Mouse (Mus musculus) kidney, embryonic 15.5 days (tissue): ENCODE measurements at regions not wholly inside any gene's neighbourhood (a gene's known extent, or its start where the extent isn't known, plus 50 kb on each side); places are given as distances from the start of the nearest gene placed in this dataset.
A peak's percentile ranks its signal among the peaks of the same experiment; 100 is the strongest.

Experiments
- ATAC-seq: fragments of 200-750 bp; cut with Nextera tagmentation; replicated peaks from 2 replicates; pipeline ENCODE4 v1.8.0; 2017; ENCODE audit warnings: moderate TSS enrichment; ENCODE audit not compliant: low FRiP score
- H3K27ac ChIP-seq: fragments of 300-500 bp; sonication (generic); 2 replicates; pipeline ENCODE4 v1.5.1; 2015; ENCODE audit warnings: mild to moderate bottlenecking, inconsistent platforms
- H3K27me3 ChIP-seq: fragments of 300-500 bp; sonication (generic); 2 replicates; pipeline ENCODE4 v1.6.1; 2015; ENCODE audit warnings: inconsistent platforms
- H3K36me3 ChIP-seq: fragments of 300-500 bp; sonication (generic); 2 replicates; pipeline ENCODE4 v1.6.1; 2015; ENCODE audit warnings: inconsistent platforms
- H3K4me1 ChIP-seq: fragments of 300-500 bp; sonication (generic); 2 replicates; pipeline ENCODE4 v1.6.1; 2015; ENCODE audit warnings: inconsistent platforms
- H3K4me2 ChIP-seq: fragments of 300-500 bp; sonication (generic); 2 replicates; pipeline ENCODE4 v1.6.1; 2015; ENCODE audit warnings: moderate library complexity, mild to moderate bottlenecking, inconsistent platforms
- H3K4me3 ChIP-seq: fragments of 300-500 bp; sonication (generic); replicated peaks from 2 replicates; pipeline ENCODE4 v1.5.1; 2015; ENCODE audit warnings: mild to moderate bottlenecking, inconsistent platforms
- H3K9ac ChIP-seq: fragments of 300-500 bp; sonication (generic); 2 replicates; pipeline ENCODE4 v1.6.1; 2015; ENCODE audit warnings: mild to moderate bottlenecking, inconsistent platforms
- H3K9me3 ChIP-seq: fragments of 300-500 bp; sonication (generic); replicated peaks from 2 replicates; pipeline ENCODE4 v1.6.1; 2016; ENCODE audit warnings: inconsistent platforms
- WGBS: fragments of 180-500 bp; shearing (Covaris S2); methylation state at CpG from one replicate; pipeline ENCODE4 v1.1.7; 2015; ENCODE audit warnings: mixed read lengths; 5-methylcytosine and 5-hydroxymethylcytosine counted together

DNA sequence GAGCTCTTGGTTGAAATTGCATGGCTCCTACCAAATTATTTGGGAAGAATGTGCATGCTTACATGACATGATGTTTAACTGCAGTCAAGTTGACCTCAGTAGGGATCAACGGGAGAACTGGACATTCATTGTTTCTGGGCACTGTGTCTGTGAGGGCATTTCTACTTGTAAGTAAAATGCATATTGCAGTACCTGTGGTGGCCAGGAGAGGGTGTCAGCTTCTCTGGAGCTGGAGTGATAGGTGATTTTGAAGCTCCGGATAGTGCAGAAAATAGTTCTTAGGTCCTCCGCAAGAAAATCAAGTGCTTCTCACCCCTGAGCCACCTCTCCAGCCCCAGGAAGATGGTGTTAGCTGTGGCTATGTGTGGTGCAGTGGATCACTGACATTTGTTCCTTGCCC lies 396.7 kb downstream of the Fam19a5 start:
- Histone ChIP-seq H3K9me3 (no peaks in the 10 kb centered on the region), H3K36me3 (no peaks in the 10 kb centered on the region), H3K27ac (no peak overlapping the region), H3K4me2 (no peak overlapping the region), H3K4me3 (no peak overlapping the region), H3K9ac (no peak overlapping the region), H3K4me1 (no peaks in the 10 kb centered on the region), H3K27me3 (no peaks in the 10 kb centered on the region)
- 59% methylated on average over 3 of the region's 3 CpGs for WGBS
- ATAC-seq, result no peak

DNA sequence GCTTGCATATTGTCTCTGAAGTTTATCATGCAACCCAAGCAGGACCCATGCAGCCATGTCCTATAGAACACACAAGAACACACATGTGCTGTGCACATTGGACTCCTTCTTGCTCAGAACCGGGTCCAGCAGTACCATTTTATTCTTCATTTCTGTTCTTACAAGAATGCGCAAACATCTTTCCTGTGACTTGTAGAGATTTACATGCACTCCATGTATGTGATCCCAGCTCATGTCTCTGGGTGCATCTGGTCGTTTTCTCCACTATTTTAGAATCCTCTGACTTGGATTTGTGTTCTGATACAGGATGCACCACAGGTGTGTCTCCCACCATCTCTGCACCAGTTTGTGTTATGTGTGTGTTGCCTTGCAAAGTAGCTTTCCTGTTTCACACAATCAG lies 408.4 kb downstream of the Fam19a5 start:
- H3K4me1 ChIP-seq, result no peaks in the 10 kb centered on the region
- no peak for ATAC-seq
- no peaks in the 10 kb centered on the region for H3K36me3 ChIP-seq
- H3K27ac ChIP-seq, result no peak overlapping the region
- H3K9me3 ChIP-seq, result no peaks in the 10 kb centered on the region
- H3K4me2 ChIP-seq, result no peak overlapping the region
- WGBS, result 82% methylated on average over 3 of the region's 3 CpGs
- H3K9ac ChIP-seq, result no peak overlapping the region
- no peak overlapping the region for H3K4me3 ChIP-seq
- H3K27me3 ChIP-seq, result no peaks in the 10 kb centered on the region

- no peak overlapping the region for H3K27ac ChIP-seq
Measured at GRCm38 (mm10) chr15:87955685-87956256, 411.7 kb downstream of the Fam19a5 start.

DNA sequence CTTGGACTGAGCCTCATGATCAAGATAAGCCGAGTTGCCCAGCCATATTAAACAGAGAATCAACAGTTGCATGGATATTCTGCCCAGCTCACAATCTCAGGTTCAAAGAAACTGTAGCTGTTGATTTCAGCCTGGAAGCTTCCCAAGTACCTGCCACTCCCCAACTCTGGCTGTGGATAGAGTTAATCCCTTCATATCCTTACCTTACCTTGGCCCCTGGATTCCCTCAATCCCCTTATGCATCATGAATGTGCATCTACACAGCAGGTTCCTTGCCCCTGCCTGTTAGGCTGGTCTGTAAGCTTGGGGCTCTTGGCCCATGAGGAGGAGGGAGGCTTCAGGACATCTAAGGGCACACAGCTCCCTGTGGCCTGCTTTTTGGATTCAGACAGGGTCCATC lies 414.8 kb downstream of the Fam19a5 start:
- Histone ChIP-seq H3K9me3 (no peaks in the 10 kb centered on the region), H3K4me2 (no peak overlapping the region), H3K4me3 (no peak overlapping the region), H3K4me1 (no peaks in the 10 kb centered on the region), H3K9ac (no peak overlapping the region), H3K36me3 (no peaks in the 10 kb centered on the region), H3K27me3 (no peaks in the 10 kb centered on the region; the same call in 1 of the 2 replicates), H3K27ac (no peak overlapping the region)
- WGBS, result 77% methylated on average over 1 of the region's 1 CpGs
- ATAC-seq, result no peak

More at GRCm38 (mm10) chr15:87955685-87956256, 411.7 kb downstream of the Fam19a5 start:
- Histone ChIP-seq H3K9me3 (no peaks in the 10 kb centered on the region), H3K4me1 (no peaks in the 10 kb centered on the region), H3K4me2 (no peak overlapping the region), H3K4me3 (no peak overlapping the region), H3K9ac (no peak overlapping the region), H3K27me3 (no peaks in the 10 kb centered on the region; the same call in 1 of the 2 replicates), H3K36me3 (no peaks in the 10 kb centered on the region)
- 33% methylated on average over 5 of the region's 5 CpGs for WGBS
- ATAC-seq, result no peak

GRCm38 (mm10) chr15:87972641-87973040 lies 428.5 kb downstream of the Fam19a5 start:
- Histone ChIP-seq H3K9me3 (no peaks in the 10 kb centered on the region), H3K27me3 (no peaks in the 10 kb centered on the region), H3K4me2 (no peak overlapping the region), H3K27ac (no peak overlapping the region), H3K4me3 (no peak overlapping the region), H3K36me3 (no peaks in the 10 kb centered on the region), H3K4me1 (no peaks in the 10 kb centered on the region), H3K9ac (no peak overlapping the region)
- ATAC-seq, result no peak
- 85% methylated on average over 6 of the region's 6 CpGs for WGBS

DNA sequence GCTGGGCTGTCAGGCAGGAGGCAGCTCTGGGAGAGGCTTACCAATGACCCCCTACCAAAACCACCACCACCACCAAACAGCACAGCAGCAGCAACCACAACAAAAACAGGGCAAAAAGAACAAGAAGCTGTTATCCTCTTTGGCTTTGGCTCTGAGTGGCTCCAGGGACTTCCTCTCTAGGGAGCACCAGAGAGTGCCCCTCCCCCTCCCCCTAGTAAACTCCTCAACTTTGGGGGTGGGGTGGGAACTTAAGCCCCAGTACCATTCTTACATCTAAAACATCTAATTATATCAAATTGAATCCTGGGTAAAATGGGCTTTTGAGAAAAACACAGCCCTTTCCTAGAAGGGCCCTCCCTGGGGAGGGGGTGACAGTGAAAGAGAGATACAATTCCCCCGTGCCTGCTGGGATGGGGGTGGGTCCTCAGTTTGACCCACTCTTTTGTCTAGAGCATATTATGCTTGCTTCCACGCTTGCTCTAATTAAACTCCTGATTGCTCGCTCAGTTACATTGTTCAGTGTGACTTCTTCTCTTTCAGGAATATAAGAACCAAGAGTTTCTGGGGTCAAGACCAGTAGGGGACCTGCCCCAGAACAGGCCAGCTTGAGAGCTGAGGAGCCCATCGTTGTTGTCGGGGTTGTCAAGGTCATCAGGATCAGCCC lies 443.4 kb downstream of the Fam19a5 start:
- ATAC-seq, result no peak
- H3K9ac ChIP-seq, result no peak overlapping the region
- WGBS, result 43% methylated on average over 5 of the region's 5 CpGs
- no peaks in the 10 kb centered on the region for H3K36me3 ChIP-seq
- no peak overlapping the region for H3K4me2 ChIP-seq
- H3K9me3 ChIP-seq, result no peaks in the 10 kb centered on the region
- H3K27ac ChIP-seq, result no peak overlapping the region
- H3K4me3 ChIP-seq, result no peak overlapping the region
- H3K27me3 ChIP-seq, result no peaks in the 10 kb centered on the region
- peaks cover 5% of the 10 kb centered on the region; the same call in 1 of the 2 replicates for H3K4me1 ChIP-seq

- Histone ChIP-seq H3K4me3 (no peak overlapping the region), H3K4me1 (no peaks in the 10 kb centered on the region), H3K27ac (no peak overlapping the region), H3K9ac (no peak overlapping the region), H3K27me3 (no peaks in the 10 kb centered on the region), H3K9me3 (no peaks in the 10 kb centered on the region), H3K4me2 (no peak overlapping the region), H3K36me3 (no peaks in the 10 kb centered on the region)
- no peak for ATAC-seq
- WGBS, result 72% methylated on average over 8 of the region's 8 CpGs
Measured at GRCm38 (mm10) chr15:87994546-87994945, 450.4 kb downstream of the Fam19a5 start.

DNA sequence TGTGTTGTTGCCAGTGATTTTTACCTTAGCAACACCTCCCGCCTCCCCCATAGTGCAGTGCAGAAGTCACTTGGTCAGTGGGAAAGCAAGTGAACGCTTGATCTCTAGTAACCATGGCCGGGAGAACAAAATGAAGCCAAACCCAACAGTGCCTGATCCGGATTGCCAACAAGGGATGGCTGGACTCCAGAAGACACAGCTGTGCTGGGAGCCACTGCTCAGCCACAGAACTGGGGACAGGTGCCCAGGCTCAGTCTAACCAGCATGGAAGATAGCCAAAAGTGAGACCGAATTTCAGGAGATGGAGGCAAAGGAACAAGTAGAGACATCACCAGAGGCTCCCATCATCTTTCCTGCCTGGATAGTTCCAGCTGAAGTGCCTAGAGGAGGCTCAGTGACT lies 473.0 kb downstream of the Fam19a5 start:
- Histone ChIP-seq H3K36me3 (no peaks in the 10 kb centered on the region), H3K9me3 (no peaks in the 10 kb centered on the region), H3K27ac (no peak overlapping the region), H3K27me3 (no peaks in the 10 kb centered on the region), H3K4me3 (no peak overlapping the region), H3K4me2 (no peak overlapping the region), H3K4me1 (no peaks in the 10 kb centered on the region), H3K9ac (no peak overlapping the region)
- ATAC-seq, result no peak
- 83% methylated on average over 5 of the region's 5 CpGs for WGBS

DNA sequence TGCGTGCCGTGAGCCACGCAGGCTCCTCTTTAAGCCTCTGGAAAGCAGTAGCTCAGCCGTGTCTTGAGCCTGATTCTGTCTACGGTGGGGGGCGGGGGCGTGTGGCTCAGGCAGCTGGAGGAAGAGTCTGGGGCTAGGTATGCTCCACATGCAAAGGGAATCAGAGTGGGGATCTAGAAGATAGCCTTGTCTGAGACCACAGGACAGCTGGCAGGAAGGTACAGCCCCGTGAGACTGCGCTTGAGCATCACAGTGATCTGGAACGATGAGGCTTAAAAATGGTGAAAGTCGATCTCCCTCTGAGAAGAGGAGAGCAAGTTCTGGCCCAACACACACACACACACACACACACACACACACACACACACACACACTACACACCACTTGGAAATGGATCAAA lies 488.7 kb downstream of the Fam19a5 start:
- 72% methylated on average over 11 of the region's 11 CpGs for WGBS

DNA sequence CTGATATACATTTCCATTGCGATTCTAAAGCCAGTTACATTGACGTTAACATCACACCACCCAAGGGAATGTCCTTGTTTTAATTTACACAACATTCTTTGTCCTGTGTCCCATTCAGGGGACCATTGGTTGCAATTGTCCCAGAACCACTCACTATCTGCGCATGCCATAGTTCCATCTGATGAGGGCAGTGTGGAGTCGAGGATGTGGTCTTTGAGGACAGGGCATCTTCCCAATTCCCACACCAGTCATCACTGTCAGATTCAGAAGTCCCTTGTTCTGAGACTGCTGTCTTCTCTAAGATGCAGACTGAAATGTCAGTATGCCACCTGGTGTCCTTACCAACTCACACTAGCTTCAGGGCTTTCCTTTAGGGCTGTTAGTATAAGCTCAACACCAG lies 489.6 kb downstream of the Fam19a5 start:
- 78% methylated on average over 4 of the region's 4 CpGs for WGBS

More for the DNA sequence above, 488.7 kb downstream of the Fam19a5 start:
- Histone ChIP-seq H3K27me3 (no peaks in the 10 kb centered on the region), H3K4me1 (peaks cover 8% of the 10 kb centered on the region), H3K36me3 (no peaks in the 10 kb centered on the region), H3K4me3 (no peak overlapping the region), H3K4me2 (no peak overlapping the region), H3K27ac (no peak overlapping the region), H3K9ac (no peak overlapping the region), H3K9me3 (no peaks in the 10 kb centered on the region)
- no peak for ATAC-seq

GRCm38 (mm10) chr15:88035486-88035885 lies 491.4 kb downstream of the Fam19a5 start:
- WGBS, result 67% methylated on average over 8 of the region's 8 CpGs
- no peak for ATAC-seq
- peaks cover 8% of the 10 kb centered on the region for H3K4me1 ChIP-seq
- no peak overlapping the region for H3K4me2 ChIP-seq
- no peaks in the 10 kb centered on the region for H3K27me3 ChIP-seq
- H3K27ac ChIP-seq, result no peak overlapping the region
- no peaks in the 10 kb centered on the region for H3K36me3 ChIP-seq
- no peak overlapping the region for H3K4me3 ChIP-seq
- no peaks in the 10 kb centered on the region for H3K9me3 ChIP-seq
- no peak overlapping the region for H3K9ac ChIP-seq

More for the DNA sequence above, 489.6 kb downstream of the Fam19a5 start:
- Histone ChIP-seq H3K27ac (no peak overlapping the region), H3K36me3 (no peaks in the 10 kb centered on the region), H3K4me2 (no peak overlapping the region), H3K4me1 (peaks cover 8% of the 10 kb centered on the region), H3K9ac (no peak overlapping the region), H3K9me3 (no peaks in the 10 kb centered on the region), H3K27me3 (no peaks in the 10 kb centered on the region), H3K4me3 (no peak overlapping the region)
- ATAC-seq, result no peak

GRCm38 (mm10) chr15:88036146-88037000 lies 492.3 kb downstream of the Fam19a5 start:
- Histone ChIP-seq H3K4me3 (no peak overlapping the region), H3K36me3 (no peaks in the 10 kb centered on the region), H3K4me2 (no peak overlapping the region), H3K27ac (no peak overlapping the region), H3K4me1 (peaks cover 8% of the 10 kb centered on the region), H3K27me3 (no peaks in the 10 kb centered on the region), H3K9me3 (no peaks in the 10 kb centered on the region), H3K9ac (no peak overlapping the region)
- WGBS, result 43% methylated on average over 22 of the region's 22 CpGs
- peak; percentile 79 for ATAC-seq
